Mouse (Mus musculus) cerebellum, adult 18-20 months (tissue): ENCODE results near the gene Hs3st4.

ENCODE experiments used
- DNase-seq, 2 experiments: peaks; one replicate each; pipeline ENCODE4 v3.0.0; 2021

The Hs3st4 gene

DNA sequence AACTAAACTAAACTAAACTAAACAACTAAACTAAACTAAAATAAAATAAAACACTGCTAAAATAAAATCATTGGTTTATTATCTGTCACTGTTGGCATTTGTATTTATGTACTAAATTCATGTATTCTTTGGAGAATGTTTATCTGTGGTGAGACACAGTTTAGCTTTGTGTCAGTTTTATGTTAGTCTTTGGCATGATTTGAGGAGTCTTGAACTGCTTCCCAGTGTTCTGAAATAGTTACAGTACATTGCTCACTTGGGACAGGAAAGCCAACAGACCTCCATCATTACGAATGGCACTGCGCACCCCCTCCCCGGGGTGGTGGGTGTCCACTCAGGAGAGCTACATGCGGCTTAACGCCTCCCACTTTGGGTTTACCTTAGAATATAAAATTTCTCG is 158.6 kb downstream of the Hs3st4 start:
- DNase-seq, result no peak

DNA sequence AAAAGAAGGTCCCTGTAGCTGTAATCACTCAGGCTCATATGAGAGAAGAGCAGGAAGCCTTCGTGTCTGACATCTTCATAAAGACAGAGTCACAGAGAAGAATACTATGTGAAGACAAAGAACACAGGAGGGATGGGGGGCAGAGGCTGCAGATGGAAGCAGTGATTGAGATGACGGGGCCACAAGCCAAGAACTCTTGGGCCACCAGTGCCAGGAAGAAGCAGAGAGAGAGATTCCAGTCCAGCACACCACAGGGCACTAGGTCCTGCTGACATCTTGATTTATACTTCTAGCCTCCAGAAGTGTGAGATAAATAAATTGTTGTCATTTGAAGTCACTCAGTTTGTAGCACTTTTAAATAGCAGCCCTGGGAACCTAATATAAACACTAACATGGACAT is 168.2 kb downstream of the Hs3st4 start:
- no peak for DNase-seq

DNA sequence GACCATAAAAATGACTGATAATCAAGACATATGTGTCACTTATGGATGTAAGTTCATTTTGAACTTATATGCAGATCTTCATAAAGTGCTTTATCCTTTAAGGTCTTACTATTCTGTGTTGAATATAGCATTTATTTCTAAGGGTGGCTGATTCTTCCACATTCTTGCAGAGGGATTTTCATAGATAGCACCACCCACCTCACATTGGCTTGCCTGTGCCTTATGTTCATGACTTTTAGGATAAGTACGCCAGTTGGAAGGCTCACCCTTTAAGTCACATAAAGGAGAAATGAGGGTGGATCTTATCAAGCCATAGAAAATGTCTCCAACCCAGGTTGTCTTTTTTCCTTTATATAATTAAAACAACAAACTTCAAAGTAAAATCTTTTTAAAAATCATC is 180.6 kb downstream of the Hs3st4 start:
- DNase-seq, result no peak

DNA sequence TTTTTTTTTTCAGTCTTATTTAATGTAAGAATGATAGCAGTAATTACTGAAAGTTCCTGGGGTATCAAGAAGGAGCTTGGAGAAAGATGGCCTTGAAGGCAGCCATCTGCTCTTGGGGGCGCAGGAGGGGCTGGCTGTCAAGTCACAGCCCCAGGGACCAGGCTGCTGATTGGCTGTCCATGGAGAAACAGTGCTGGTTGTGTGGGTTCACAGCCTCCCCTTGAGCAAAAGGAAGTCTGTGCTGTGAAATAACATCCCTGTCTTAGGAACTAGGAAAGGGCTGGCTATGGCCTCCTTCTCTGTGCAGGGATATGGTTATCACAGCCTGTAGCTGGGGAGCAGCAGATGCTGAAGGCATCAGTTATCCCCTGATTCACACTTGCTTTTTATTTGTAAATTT is 183.6 kb downstream of the Hs3st4 start:
- no peak for DNase-seq

DNA sequence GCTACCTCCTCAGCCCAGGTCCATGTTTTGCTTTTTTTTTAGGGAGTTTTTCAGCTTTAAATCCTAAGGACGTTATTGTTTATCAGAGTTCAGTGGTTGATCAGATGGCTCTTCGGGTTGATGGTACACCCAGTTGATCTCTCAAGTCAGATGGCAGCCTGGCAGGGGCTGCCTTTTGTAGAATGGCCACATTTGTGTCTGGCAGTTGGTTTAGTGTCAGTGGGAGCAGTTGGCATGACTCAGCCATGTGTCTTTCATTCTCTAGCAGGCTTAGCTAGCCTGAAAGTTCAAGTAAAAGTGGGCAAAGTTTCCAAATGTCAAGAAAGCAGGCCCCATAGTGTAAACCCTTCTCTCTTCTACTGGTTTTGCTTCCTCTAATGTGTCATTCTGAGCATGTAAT is 186.1 kb downstream of the Hs3st4 start:
- DNase-seq, result no peak

DNA sequence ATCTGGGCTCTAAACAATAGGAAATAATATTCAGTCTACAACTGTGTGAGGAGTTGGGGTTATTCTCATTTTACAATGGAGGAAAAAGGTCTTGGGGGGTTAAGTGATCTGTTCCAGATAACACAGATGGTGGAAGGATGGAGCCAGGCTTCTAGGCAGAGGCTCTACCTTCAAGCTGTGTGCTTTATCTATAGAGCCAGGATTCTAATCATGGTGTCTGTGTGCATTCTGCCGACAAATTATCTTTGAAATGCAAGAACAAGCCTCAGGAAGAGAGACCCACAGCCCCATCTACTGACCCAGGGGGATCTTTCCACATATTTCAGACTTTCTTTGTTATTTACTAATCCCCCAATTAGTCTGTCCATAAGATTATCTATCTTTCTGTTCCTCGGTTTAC is 187.3 kb downstream of the Hs3st4 start:
- no peak for DNase-seq

DNA sequence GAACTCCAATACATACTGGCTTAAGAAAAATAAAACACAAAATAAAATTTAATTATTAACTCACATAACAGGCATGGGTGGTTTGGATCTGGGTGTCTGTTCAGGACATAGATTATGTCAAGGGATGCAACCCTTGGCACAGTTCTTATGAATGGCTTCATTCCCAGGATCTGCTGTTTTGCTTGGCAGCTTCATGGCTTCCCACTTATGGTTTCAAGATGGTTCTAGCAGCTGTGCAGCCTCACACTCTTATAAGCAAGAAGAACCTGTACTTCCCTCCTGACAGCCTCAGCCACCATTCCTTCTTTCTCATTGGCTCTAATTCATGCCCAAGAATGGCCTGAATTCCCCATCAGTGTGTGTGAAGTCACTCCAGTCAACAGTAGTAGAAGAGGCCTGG is 189.3 kb downstream of the Hs3st4 start:
- no peak for DNase-seq

DNA sequence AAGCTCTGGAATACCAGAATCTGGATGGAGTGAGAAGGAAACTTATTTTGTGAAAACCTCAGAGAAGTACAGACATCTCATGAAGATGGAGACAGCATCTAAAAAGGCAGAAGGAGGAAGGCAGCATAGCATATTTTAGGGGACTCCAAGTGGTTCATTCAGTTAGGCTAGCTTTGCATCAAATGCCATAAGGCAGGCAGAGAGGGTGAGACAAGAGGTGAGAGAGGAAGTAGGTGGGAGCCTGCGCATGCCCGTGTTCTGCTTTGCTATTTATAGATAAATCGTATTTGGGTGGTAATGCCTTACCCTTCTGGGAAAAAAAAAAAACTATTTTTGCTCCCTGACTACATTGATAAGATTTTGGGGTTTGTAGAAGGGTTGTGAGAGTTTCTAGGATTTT is 198.3 kb downstream of the Hs3st4 start:
- DNase-seq, result no peak

DNA sequence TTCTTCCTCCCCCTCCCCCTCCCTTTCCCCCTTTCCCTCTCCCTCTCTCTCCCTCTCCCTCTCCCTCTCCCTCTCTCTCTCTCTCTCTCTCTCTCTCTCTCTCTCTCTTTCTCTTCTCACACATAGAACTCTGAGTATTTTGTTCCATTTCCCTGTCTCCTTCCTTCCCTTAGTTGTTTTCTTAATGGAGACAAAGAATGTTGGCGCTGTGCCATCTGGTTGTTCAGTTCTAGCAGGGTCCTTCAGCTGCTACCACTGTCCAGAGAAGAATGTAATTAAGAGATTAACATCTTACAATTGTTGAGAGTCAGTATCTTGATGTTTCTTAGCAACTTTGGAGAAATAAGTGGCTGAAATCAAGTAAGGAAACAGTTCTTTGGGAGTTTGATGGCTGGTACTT is 202.0 kb downstream of the Hs3st4 start:
- no peak for DNase-seq

DNA sequence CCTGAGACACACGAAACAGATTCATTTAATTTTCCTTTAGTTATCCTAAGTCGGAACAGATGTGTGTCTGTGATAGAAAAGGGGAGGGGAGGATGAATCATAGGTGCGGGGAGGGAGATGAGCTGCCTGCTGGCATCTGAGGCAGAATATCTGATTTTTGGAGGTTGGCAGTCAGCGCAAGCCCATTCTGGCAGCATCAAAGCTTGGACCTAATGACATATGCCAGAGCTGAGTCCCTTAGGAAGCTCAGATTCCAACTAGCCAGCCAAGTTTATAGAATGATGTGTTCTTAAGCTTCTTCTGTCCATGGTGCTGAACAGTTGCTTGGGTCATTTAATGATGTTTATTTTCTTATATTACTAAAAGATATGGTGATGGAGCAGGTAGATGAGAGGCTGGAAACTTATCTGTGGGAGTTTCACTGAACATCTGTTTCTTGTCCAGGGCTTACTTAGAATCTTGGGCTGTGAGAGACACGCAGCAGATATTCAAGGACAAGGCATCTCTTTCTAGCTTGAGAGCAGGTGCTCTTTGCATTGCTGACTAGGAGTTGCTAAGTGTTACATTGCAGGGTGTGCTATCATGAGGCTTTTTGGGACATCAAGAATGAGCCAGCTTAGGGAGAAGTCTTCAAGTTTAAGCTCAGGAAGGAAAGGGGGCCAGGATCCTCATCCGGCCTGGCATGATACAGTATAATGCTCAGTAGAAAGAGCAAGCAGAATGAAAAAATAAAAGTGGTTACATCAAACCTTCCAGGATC is 216.3 kb downstream of the Hs3st4 start:
- DNase-seq, result peak; percentile 16 to 24

DNA sequence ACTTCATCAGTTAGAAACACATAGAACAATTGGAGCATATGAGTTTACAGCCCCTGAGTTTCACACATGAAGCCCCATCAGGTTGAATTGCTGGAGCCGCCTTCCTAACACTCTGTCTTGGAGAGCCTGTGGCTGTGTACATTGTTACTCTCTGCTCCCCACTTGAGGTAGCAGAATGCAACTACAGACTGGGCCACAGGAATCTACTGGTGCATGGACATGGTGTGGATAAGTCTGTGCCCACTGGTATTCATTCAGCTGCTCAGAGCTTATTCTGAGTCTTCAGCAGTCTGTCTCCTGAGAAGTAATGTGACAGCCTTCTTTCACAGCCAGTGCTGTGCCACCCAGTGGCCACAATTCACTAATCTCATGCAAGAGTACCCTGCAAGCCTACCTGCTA is 234.3 kb downstream of the Hs3st4 start:
- no peak for DNase-seq

DNA sequence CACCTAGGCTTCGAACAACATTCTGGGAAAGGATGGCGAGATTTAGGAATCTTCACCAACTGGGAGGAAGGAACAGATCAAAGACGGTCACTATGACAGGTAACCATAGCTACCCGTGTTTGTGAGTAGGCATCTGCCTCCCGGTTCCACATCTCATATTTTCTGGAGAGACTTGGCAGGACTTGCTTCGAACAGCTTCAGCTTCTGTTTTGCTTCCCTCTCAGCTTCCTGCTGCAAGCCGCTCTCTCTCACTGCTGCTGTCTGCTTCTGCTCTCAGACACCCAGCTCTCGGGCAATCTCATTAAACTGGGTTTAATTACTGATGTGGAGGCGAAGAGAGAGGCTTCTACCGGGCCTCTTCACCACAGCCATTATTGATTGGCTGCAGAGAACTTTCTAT is 237.9 kb downstream of the Hs3st4 start:
- DNase-seq, result no peak

DNA sequence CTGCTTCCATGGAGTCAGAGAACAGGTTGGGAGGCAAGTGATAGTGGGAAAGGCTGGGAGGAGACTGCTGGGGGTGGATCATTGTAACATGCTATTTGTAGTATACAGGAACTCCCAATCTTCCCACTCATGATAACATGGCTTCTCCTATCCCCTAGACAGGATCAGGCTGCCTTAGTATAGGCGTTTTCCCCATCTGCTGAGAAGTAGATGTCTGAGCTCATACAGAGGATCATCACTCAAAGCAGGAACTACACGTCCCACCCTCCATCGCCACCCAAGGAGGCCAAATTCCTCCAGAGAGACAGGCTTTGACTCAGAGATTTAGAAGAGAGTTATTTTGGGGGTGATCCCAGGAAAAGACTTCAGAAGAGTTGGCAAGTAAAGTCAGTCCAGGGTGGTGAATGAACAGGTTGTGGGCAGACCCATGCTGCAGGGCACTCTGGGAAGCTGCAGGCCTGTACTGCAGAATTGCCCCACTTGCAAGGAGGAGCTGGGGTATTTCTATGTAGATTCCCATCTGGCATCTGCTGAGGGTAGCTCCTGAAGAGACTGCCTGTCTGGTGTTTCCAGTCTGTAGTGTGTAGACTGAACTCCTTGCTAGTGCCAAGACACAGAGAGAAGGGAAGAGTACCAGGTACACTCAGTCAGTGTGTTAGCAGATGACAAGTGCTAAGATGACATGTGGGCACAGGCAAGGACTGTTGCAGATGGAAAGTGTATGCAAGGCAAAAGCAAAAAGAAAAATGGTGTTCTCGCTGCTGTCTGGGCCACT is 255.4 kb downstream of the Hs3st4 start:
- DNase-seq, result no peak

DNA sequence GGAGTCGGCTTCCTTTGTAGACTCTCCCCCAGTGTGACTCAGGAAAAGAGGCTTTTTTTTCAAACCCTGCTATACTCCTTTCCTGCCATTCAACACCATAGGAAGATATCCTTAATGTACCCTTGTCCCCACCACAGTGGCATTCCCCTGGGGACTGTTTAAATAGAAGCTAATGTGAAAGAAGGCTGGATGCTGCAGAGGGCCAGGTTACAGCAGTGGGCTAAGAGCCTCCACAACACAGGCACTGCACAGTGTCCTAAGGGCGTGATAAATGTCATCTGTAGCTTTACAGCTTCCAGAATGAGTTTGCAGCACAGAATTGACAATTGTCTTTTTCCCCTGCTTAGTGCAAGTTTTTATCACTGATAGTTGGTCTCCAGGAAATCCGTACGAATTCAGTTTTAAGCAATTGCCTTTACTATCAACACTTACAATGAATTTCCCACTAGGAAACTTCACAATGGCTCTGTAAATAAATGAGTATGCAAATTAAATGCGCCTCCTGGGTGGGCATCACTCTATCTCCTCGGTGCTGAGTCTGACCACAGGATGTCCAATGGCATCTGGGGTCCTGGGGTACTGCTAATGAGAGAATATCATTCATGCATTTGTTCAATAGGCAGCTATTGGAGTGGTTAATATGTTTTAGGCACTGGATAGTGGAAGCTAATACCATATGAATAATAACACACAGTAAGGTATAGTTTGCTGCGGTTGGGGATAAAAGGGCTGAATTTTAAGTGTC is 257.4 kb downstream of the Hs3st4 start:
- DNase-seq, result no peak

DNA sequence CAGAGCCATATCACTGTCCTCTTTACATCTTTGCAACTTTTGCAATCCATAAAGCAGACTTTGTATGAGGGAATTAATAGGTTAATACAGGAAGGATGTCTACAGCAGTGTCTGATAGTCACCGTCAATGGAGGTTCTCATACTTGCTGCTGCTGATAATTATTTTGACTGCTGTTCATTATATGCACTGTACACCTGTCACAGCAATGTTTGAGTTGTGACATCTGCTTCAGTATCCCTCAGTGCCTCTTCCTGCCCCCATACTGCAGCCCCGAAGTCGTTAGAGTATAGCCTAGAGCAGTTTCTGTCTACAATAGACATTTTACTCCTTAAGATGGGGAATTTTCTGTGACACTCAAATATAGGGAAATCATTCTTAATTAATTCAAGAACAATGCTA is 267.2 kb downstream of the Hs3st4 start:
- DNase-seq, result no peak

DNA sequence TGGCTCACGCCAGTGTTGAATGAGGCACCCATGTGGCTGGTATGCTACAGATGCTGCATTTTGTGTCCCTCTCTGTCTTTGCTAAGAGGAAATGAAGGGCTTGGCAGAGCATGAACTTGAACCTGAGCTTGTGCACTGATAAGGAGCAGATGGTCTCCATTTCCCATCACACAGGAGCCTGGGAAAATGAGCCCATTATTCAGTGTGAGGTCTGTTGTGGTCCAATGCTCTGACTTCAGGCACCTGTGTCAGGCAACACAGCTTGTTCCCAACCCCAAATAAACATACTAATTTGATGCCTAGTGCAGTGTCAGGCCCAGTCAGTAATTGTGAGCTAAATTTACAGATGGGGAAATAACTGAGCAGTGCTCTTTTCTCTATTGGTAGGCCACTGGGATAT is 267.9 kb downstream of the Hs3st4 start:
- DNase-seq, result no peak

DNA sequence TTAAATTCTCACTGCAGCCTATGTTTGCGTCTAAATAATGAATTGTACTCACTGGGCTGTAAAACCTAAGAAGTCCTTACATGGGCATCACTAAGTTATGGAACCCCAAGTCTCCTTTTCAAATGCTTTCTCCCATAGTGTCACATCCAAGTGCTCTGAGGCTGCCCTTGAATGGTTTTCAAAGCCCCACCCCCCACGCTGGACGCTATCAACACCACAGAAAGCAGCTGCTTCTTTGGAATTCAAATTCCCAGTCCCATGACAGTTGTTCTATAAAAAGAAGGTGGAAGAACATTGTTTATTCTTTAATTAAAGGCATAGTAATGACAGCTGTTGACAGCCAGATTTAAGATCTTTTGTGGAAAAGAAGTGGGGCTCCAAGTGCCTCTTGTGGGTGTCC is 275.8 kb downstream of the Hs3st4 start:
- DNase-seq, result no peak

DNA sequence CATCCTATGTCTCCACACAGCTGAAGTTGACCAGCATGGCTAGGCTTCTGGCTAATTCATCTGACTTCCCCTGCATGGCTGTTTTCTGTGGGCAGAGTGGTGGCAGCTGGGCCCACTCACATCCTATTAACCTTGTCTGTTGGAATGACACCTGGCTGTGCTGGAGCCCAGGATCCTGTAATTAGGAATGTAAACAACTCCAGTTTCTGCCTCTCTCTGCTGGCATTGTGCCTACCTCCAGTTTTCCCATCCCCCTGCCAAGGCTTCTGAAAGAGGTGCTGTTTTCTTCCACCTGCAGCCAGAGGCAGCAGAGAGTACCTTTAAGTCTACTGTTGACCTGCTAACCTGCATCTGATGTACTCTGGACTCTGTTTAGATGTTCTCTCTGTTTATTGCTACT is 288.1 kb downstream of the Hs3st4 start:
- DNase-seq, result peak; percentile 2

DNA sequence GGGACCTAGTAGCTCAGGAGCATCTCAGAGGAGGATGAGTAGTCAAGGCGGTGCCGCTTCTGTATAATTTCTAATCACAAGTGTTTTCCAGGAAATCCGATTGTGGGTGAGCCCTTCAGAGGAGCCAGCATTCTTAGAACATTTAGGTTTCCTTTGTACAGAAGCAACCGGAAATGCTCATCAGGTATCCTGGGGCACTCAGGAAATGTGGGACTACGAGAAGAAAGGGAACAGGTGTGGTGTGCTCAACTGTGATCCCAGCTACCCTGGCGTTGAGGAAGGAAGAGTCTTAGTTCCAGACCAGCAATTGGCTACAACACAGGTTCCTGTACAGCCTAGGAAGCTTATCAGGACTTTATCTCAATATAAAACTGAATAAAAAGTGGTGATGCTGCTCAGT is 307.2 kb downstream of the Hs3st4 start:
- DNase-seq, result no peak

DNA sequence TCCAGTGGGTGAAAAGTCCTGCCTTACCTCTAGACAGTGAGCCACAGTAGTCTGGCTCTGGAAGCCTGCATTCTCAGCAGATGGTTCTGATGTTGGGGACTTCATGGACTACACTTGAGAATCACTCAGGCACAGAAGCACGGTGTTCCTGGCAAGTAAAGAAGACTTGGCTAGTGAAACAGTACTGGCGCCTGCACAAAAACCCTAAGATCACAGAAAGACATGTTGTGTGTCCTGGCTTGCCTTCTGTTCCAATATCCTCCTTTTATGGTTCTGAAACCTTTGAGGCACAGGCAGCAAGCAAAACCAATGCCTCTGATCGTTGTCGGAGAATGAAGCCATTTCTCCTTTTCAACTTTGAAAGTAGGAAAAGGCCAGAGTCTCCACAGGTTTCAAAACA is 336.8 kb downstream of the Hs3st4 start:
- peak; percentile 16 to 43 for DNase-seq

DNA sequence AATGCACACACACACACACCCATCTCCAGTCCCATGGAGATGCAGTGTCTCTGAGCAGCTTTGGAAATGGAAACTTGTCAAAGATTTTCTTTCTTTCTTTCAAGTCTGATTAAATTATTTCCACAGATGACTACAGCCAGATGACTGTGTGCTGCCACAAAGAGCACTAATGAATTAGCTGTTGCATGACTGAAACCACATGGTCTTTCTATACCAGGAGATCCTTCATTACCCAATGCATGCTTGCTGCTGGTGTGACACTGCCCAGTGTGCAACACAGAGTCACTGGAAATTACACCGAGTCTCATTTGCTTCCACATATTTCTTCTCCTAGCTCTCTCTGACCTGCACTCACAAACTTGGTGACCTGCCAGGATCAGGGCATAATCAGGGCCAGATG is 353.0 kb downstream of the Hs3st4 start:
- no peak for DNase-seq

DNA sequence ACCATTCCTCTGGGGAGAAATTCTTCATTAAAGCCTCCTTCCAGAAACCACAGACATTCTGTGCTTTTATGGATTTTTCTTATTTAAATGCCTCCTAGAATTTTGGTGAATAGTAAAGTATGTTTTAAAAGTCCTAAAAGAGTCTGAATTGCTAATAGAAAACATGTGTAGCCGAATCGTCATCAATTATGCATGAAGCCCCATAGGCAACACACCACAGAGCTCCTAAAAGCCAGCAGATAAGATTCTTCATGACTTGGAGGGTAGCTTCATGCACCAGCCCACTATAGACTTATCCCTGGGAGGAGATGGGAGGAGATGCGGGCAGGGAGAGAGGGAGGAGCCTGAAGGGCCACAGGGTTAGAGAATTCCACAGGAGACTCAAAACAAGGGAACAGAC is 358.8 kb downstream of the Hs3st4 start:
- DNase-seq, result no peak

DNA sequence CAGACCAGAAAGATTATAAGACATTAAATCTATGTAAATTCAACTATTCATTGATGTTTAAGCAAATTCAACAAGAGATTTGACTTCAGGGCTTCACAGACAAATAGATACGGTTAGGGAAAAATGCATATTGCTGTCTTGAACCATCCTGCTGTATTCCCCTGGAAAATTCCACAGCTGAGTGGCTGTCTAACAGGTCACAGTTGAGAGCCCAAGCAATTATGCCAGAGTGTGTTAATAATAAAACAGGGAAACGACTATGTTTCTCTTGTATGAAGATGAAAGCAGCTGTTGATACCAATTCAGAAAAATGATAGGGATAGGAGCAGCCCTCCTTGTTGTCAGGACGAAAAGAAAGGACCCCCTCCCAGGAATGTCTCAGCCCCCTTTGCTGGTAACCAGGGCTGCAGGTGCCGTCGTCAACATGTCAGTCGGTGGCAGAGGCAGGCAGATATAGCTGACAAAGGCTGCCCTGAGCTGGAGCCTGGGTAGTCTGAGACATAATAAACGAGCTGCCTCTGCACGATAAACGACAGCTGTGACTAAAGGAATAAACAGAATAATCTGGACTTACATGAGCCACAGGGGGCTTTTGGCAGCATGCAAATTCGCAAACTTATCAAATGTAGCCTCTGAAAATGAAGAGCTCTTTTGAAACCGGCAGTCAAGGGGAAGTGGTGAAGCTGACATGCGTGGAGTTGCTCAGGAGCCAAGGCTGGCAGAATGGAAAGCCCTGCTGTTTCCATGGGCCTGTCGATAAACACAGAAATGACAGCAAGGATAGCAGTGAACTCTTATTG is 364.7 kb downstream of the Hs3st4 start:
- no peak for DNase-seq
